Mouse (Mus musculus) G1E-ER4 (cell line): Measurements from ENCODE around the gene Lta. TPM values are rescaled to one million over a fixed set of nuclear protein-coding genes. Genes with fewer than 3 reads are reported as not detected.

Experiments used
- GATA1 ChIP-seq: IDR thresholded peaks from one replicate; pipeline ENCODE4 v1.8.0; 2012; ENCODE audit warnings: low read length, inconsistent platforms
- polyA plus RNA-seq: library from polyadenylated mRNA; stranded (reverse); fragments of >175 nt; gene quantifications from 2 replicates; pipeline ENCODE4 v1.2.3, GENCODE M21; 2012

Lta gene
- polyA plus RNA-seq, 1 experiment: not detected

DNA sequence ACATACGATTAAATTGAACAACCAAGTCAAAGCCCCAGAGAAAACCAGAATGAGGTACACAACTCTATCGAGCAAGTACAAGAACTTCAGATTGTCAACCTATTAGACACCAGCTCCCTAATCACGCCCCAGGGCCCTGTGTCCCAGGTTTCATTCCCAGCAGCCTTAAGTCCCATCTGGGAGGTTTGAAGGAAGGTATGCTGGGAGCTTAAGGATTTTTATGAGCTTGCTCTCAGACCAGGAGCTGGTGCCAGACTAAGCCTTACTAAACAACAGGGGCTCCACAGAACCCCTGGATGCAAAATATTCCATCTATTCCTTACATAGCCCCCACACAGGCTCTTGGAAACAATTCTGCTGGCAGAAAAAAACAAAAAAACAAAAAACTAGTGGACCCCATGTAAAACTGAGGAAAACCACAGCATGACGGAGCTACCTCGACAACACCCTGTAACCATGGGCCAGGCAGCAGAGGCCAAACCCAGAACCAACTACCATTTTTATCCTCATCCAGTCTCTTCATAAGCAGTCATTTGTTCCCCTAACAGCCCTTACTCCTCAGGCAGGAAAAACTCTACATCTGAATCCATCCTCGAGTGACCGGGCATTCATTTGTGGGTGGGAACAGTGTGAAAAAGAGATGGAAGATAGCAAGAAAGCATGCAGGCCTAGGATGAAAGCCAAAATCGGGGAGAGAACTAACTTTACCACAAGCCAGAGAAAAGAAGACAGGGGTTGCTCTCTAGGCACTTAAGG lies 41.6 kb downstream of the Lta start:
- no peak for TF ChIP-seq GATA1

DNA sequence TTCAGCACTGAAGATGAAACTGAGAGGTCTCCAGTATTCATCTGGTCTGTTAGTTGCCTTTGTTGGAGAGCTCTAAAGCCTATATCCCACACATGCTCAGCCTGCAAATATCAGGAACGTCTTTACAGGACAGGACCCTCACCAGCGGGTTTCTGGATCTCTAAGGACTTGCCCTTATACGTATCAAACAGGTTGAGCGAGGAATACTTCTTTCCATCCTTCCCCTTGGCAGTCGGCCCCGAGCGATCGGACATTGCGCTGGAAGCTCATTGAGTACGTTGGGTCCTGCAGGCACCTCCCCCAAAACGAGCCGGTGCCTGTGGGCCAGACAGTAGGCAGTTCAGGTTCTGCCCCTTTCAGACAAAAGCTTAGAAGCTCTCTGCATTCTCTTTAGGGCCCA lies 42.4 kb downstream of the Lta start:
- TF ChIP-seq GATA1: no peak

GRCm38 (mm10) chr17:35162121-35162520 lies 43.0 kb downstream of the Lta start:
- no peak for TF ChIP-seq GATA1

- TF ChIP-seq GATA1: no peak
Measured at GRCm38 (mm10) chr17:35161421-35161820, 43.7 kb downstream of the Lta start.

DNA sequence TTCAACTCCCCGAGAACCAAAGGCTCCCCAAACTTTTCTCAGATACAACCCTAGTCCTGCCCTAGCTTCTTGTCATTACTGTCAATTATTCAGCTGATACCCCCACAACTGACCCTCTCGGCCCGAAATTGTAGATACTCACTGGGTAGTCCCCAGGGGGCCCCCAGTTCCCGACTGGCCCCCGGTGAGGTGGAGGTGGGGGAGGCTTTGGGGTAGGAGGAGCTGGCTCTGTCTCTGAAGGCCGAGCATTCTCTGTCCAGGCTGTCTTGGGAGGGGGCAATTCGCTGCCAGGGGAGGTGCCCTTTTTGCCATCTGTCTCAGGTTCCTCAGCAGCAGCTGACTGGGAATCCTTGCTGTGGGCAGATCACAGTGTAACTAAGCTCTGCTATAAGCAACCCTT lies 45.5 kb downstream of the Lta start:
- no peak for TF ChIP-seq GATA1

- TF ChIP-seq GATA1: no peak
Measured at GRCm38 (mm10) chr17:35158850-35159593, 46.1 kb downstream of the Lta start.

GRCm38 (mm10) chr17:35157661-35158175 lies 47.4 kb downstream of the Lta start:
- TF ChIP-seq GATA1: no peak

- no peak for TF ChIP-seq GATA1
Measured at GRCm38 (mm10) chr17:35157254-35157653, 47.9 kb downstream of the Lta start.

DNA sequence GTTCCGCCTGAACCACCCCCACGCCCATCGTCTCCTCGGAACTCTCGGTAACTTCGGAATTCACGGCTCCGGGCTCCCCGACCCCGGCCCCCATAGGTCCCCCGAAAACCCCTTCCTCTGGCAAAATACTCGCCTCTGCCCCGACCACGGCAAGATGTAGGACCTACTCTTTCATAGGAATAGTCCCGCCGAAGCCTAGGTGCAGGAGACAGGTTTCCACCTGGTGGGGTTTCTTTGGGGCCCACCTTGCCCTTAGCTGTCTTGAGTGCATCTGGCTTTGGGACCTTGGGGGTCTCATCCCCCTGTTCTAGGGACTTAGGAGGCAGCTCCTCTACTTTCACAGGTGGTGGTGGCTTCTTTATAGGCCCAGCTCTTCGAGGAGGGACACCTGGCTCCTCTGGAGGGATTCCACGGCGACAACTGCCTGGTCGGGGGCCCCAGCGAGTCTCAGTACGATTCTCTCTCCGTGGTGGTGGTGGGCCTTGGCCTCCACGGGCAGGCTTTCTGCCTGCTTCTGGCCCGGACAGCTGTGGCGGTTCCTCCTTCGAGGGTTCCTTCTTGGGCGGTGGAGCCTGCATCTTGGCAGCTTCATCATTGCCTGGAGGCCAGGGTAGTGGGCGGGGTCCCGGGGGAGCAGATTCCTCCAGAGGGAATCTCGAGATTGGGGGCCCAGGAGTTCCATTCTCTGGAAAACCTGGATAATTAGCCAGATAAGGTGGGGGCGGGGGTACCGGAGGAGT lies 48.5 kb downstream of the Lta start:
- no peak for TF ChIP-seq GATA1

DNA sequence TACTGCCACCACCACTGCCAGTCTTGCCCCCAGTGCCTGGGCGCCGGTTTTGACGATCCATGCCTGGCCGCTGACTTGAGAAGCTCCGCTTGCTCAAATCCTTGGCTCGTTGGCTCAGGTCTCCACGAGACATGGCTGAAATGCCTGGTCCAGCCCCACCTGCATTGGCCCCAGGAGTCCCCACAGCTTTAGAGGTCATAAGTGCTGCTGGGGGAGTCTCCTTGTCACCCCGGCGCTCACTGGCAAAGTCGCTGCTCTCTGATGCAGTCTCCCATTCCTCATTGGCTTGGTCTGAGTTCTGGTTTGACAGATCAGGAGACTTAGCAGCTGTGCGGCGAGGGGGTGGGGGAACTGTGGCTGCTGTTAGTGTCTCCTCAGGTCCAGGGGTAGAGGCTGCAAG lies 49.7 kb downstream of the Lta start:
- no peak for TF ChIP-seq GATA1

DNA sequence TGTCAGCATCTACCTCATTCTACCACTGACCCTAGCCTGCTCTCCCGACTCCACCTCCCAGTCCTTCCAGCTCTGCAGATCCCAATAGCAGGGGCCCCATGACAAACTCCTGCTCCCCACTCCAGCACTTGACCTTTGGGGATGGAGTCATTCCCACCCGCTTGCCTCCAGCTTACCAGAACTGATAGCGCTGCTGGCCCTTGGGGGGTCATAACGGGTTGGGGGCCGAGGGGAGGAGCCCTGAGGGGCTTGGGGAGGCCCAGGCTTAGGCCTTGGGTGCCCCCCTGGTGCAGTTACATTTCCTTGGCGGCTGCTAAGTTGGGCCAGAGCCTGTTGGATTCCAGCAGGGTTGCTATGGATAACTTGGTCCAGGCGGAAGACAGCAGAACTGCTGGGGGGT lies 50.5 kb downstream of the Lta start:
- no peak for TF ChIP-seq GATA1

DNA sequence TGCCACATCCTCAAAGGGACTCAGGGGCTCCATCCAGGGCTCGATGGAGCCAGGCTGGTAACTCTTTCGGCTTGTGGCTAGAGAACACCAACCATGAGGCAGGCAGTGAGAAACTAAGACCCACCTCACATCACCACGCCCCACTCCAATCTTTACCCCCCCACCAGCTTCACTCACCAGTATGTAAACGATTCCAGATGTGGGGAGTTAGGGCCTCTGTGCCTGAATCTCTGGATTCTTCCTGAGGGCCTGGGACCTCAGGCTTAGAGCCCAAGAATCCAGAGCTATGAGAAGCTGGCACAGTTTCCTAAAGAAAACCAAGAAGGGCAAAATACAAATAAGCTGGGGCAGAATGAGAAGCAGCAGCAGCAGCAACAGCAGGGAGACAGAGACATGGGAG lies 51.2 kb downstream of the Lta start:
- TF ChIP-seq GATA1: no peak

Other genes starting within 250 kb of the Lta start
- 0.33 and 0.36 TPM in 2 replicates for gene Hspa1b, start 246.1 kb downstream of the Lta start, polyA plus RNA-seq
- 0.12 TPM in 1 of 2 replicates, not detected in the other for gene Gm20481, start 235.4 kb downstream of the Lta start, polyA plus RNA-seq
- not detected in 2 replicates for gene Hspa1a, start 233.2 kb downstream of the Lta start, polyA plus RNA-seq
- gene Hspa1l, start 232.6 kb downstream of the Lta start, polyA plus RNA-seq: 0.02 TPM in 1 of 2 replicates, not detected in the other
- 309 and 320 TPM in 2 replicates for gene Lsm2, start 223.5 kb downstream of the Lta start, polyA plus RNA-seq
- 965 and 1,080 TPM in 2 replicates for gene Vars, start 204.4 kb downstream of the Lta start, polyA plus RNA-seq
- gene Vwa7, start 188.8 kb downstream of the Lta start, polyA plus RNA-seq: 1.0 and 1.4 TPM in 2 replicates
- 40.3 and 64.9 TPM in 2 replicates for gene Sapcd1, start 177.3 kb downstream of the Lta start, polyA plus RNA-seq
- 7.0 and 7.1 TPM in 2 replicates for gene Msh5, start 158.6 kb downstream of the Lta start, polyA plus RNA-seq
- 168 and 216 TPM in 2 replicates for gene Clic1, start 155.4 kb downstream of the Lta start, polyA plus RNA-seq
- gene Ddah2, start 146.3 kb downstream of the Lta start, polyA plus RNA-seq: 156 and 185 TPM in 2 replicates
- gene Ly6g6c, start 140.0 kb downstream of the Lta start, polyA plus RNA-seq: not detected in 2 replicates
- not detected in 2 replicates for gene Mpig6b, start 139.2 kb downstream of the Lta start, polyA plus RNA-seq
- gene Ly6g6e, start 128.4 kb downstream of the Lta start, polyA plus RNA-seq: not detected in 2 replicates
- gene Ly6g6d, start 127.3 kb downstream of the Lta start, polyA plus RNA-seq: 0.22 TPM in 1 of 2 replicates, not detected in the other
- 0.05 and 0.06 TPM in 2 replicates for gene Ly6g6f, start 119.7 kb downstream of the Lta start, polyA plus RNA-seq
- 112 and 148 TPM in 2 replicates for gene Abhd16a, start 116.1 kb downstream of the Lta start, polyA plus RNA-seq
- gene Ly6g5c, start 97.1 kb downstream of the Lta start, polyA plus RNA-seq: not detected in 2 replicates
- 0.08 and 0.15 TPM in 2 replicates for gene Ly6g5b, start 89.9 kb downstream of the Lta start, polyA plus RNA-seq
- gene Gpank1, start 83.9 kb downstream of the Lta start, polyA plus RNA-seq: 62.0 and 85.8 TPM in 2 replicates
- 66.1 and 68.9 TPM in 2 replicates for gene Csnk2b, start 83.3 kb downstream of the Lta start, polyA plus RNA-seq
- 11.4 and 13.3 TPM in 2 replicates for gene D17H6S53E, start 79.0 kb downstream of the Lta start, polyA plus RNA-seq
- 0.23 and 0.27 TPM in 2 replicates for gene Apom, start 73.3 kb downstream of the Lta start, polyA plus RNA-seq
- gene Bag6, start 70.2 kb downstream of the Lta start, polyA plus RNA-seq: 685 and 826 TPM in 2 replicates
- gene Prrc2a, start 40.5 kb downstream of the Lta start, polyA plus RNA-seq: 1,478 and 1,496 TPM in 2 replicates
- gene Aif1, start 29.3 kb downstream of the Lta start, polyA plus RNA-seq: not detected in 2 replicates
- 0.39 and 0.49 TPM in 2 replicates for gene Lst1, start 16.9 kb downstream of the Lta start, polyA plus RNA-seq
- gene Ltb, start 10.9 kb downstream of the Lta start, polyA plus RNA-seq: 0.09 and 0.12 TPM in 2 replicates
- not detected in 2 replicates for gene Tnf, start 3.3 kb downstream of the Lta start, polyA plus RNA-seq
- not detected in 2 replicates for gene Gm16181, start 15.5 kb upstream of the Lta start, polyA plus RNA-seq
- gene Atp6v1g2, start 28.3 kb upstream of the Lta start, polyA plus RNA-seq: 2.2 and 2.7 TPM in 2 replicates
- gene Nfkbil1, start 30.4 kb upstream of the Lta start, polyA plus RNA-seq: 39.6 and 44.3 TPM in 2 replicates
- 326 and 338 TPM in 2 replicates for gene Ddx39b, start 36.4 kb upstream of the Lta start, polyA plus RNA-seq
- gene H2-D1, start 57.4 kb upstream of the Lta start, polyA plus RNA-seq: 56.7 and 69.0 TPM in 2 replicates
- not detected in 2 replicates for gene H2-Q1, start 115.1 kb upstream of the Lta start, polyA plus RNA-seq
- not detected in 2 replicates for gene H2-Q2, start 136.9 kb upstream of the Lta start, polyA plus RNA-seq
- not detected in 2 replicates for gene H2-Q4, start 174.3 kb upstream of the Lta start, polyA plus RNA-seq
- not detected in 2 replicates for gene H2-Q6, start 219.5 kb upstream of the Lta start, polyA plus RNA-seq
- not detected in 2 replicates for gene H2-Q7, start 233.8 kb upstream of the Lta start, polyA plus RNA-seq